8 mouse cellular contexts compared by ENCODE assay signal in the genomic region with DNA sequence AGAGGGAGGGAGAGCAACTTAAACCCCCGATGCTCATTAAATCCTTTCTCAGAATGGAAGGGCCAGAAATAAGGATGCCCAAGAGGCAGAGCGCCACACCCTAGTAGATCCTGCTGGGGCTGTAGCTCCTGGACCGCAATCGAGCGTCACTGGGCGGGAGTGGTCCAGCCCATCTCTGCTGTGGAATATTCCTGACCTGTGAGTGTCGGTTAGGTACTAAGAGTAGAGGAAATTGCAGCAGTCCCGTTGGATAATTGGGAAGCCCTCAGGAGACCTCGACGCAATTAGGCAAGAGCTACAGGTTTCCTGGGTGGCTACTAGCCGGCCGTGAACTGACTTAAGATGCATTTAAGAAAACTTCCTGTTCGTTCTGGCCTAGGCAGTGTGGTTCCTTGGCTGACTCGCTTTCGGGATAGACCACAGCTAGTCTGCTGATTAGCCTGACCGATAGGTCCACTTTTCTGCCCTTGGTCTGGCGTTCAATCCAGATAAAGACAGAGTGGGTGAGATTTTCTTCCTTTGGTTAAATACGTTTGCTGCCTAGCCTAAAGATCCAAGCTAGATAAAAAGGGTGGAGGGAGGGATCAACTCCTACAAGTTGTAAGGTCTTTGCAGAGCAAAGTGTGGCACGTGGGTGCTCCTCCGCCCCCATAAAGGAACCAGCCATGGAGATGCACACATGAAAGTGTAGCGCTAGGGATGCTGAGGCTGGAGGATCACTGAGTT. TPM values are rescaled to one million over a fixed set of nuclear protein-coding genes. Genes with fewer than 3 reads are reported as not detected.
A peak's percentile ranks its signal among the peaks of the same experiment; 100 is the strongest.
DNase-seq lines count a peak whose midpoint lies in the region; ATAC-seq and TF ChIP-seq lines count a peak whose summit lies in the region.

No protein-coding gene starts in this region.

- no peaks in the 10 kb centered on the region for H3K27me3 ChIP-seq in G1E (ENCODE audit: insufficient read depth, low read length)
- H3K27me3 ChIP-seq in forebrain, embryonic 12.5 days, result no peaks in the 10 kb centered on the region
- H3K27me3 ChIP-seq in kidney, adult 2 months (replicated peaks; ENCODE audit: control insufficient read depth, insufficient read depth, low read length), result no peaks in the 10 kb centered on the region

- peak; percentile 54 for DNase-seq in adrenal gland, postnatal 10 days
- DNase-seq in adrenal gland, postnatal 4 days (ENCODE audit: low spot score in 2 of 2), result no peak
- no peak for DNase-seq in G1E (ENCODE audit: low spot score)
- DNase-seq in kidney, adult 2 months, result peak; percentile 56
- DNase-seq in lung, postnatal 36 days, result peak; percentile 37
- DNase-seq in thymus, postnatal 0 days (ENCODE audit: low spot score), result peak; percentile 39
- no peak for DNase-seq in left cerebral cortex, adult 8-10 months (ENCODE audit: low spot score in 2 of 2)

- no peak for TF ChIP-seq POLR2A in kidney, adult 2 months (IDR thresholded peaks at IDR 0.05; ENCODE audit: low read depth, low read length)

- H3K9me3 ChIP-seq in G1E (replicated peaks), result no peaks in the 10 kb centered on the region
- no peaks in the 10 kb centered on the region for H3K9me3 ChIP-seq in forebrain, embryonic 12.5 days

- under 1% methylated on average over 21 of the region's 21 CpGs for WGBS in forebrain, embryonic 12.5 days
- 1% methylated on average over 21 of the region's 21 CpGs for WGBS in kidney, adult 2 months

- no peak for TF ChIP-seq CTCF in G1E (IDR thresholded peaks at IDR 0.05; ENCODE audit: low read depth, low read length)
- no peak for TF ChIP-seq CTCF in kidney, adult 2 months (conservative IDR thresholded peaks at IDR 0.05; ENCODE audit: insufficient read depth, insufficient read length, low read depth, low read length)

- H3K4me3 ChIP-seq in G1E (ENCODE audit: low read depth, low read length), result peak overlapping the region; percentile 99
- peak overlapping the region; percentile 82 for H3K4me3 ChIP-seq in forebrain, embryonic 12.5 days (replicated peaks)
- peak overlapping the region; percentile 95 for H3K4me3 ChIP-seq in kidney, adult 2 months (ENCODE audit: insufficient read depth, low read depth, low read length)

- no peak for ATAC-seq in G1E (ENCODE audit: extremely low read depth, insufficient number of reproducible peaks, low FRiP score, poor library complexity, severe bottlenecking)
- no peak for ATAC-seq in forebrain, embryonic 12.5 days (ENCODE audit: low FRiP score)

- peak overlapping the region; percentile 87 for H3K4me2 ChIP-seq in forebrain, embryonic 12.5 days

- H3K27ac ChIP-seq in forebrain, embryonic 12.5 days, result peak overlapping the region; percentile 99
- H3K27ac ChIP-seq in kidney, adult 2 months (ENCODE audit: insufficient read depth, low read depth, low read length), result peak overlapping the region; percentile 95

- H3K4me1 ChIP-seq in G1E (ENCODE audit: insufficient read depth, low read depth, low read length), result peaks cover 62% of the 10 kb centered on the region
- peaks cover 56% of the 10 kb centered on the region for H3K4me1 ChIP-seq in forebrain, embryonic 12.5 days
- H3K4me1 ChIP-seq in kidney, adult 2 months (ENCODE audit: control insufficient read depth, insufficient read depth, low read length), result peaks cover 25% of the 10 kb centered on the region

- peaks cover 47% of the 10 kb centered on the region for H3K36me3 ChIP-seq in G1E (replicated peaks)
- H3K36me3 ChIP-seq in forebrain, embryonic 12.5 days (replicated peaks), result peaks cover 24% of the 10 kb centered on the region
- no peaks in the 10 kb centered on the region; the same call in 1 of the 2 replicates for H3K36me3 ChIP-seq in kidney, adult 2 months (ENCODE audit: control insufficient read depth, insufficient read depth, low read length)

- H3K9ac ChIP-seq in forebrain, embryonic 12.5 days, result peak overlapping the region; percentile 87

RNA-seq across cellular contexts. Expression of a gene that starts 1.3 kb away (rescaled TPM):
- total RNA-seq in adrenal gland, postnatal 10 days (2021), result 100 to 1,000 TPM; 442 to 474 TPM
- total RNA-seq in adrenal gland, postnatal 4 days (2021), result 100 to 1,000 TPM; 259 to 261 TPM
- 705 and 806 TPM in 2 replicates for total RNA-seq in G1E (2014; fragmentation: Nextera tagmentation)
- total RNA-seq in G1E (2017), result 688 and 864 TPM in 2 replicates
- 1,261 and 1,939 TPM in 2 replicates for polyA plus RNA-seq in G1E (2012)
- polyA plus RNA-seq in forebrain, embryonic 12.5 days (2016; fragmentation: Nextera tagmentation; extraction: Ambion mirVana), result 1,282 and 1,334 TPM in 2 replicates
- 630 and 636 TPM in 2 replicates for polyA plus RNA-seq in kidney, adult 2 months (2012; rRNA removed)
- polyA plus RNA-seq in thymus, postnatal 0 days (2015; fragmentation: Nextera tagmentation; extraction: Ambion mirVana), result 700 and 780 TPM in 2 replicates
- total RNA-seq in left cerebral cortex, adult 8-10 months (2022), result 100 to 1,000 TPM; 450 to 494 (median 470) TPM

RNA-seq across cellular contexts. Expression of a gene that starts 36.7 kb away (rescaled TPM):
- total RNA-seq in adrenal gland, postnatal 10 days (2021), result under 1 TPM; 0.27 to 0.54 TPM
- not detected for total RNA-seq in adrenal gland, postnatal 4 days (2021)
- total RNA-seq in G1E (2014; fragmentation: Nextera tagmentation) (not detected in 2 replicates), G1E (2017) (not detected in 2 replicates)
- not detected in 2 replicates for polyA plus RNA-seq in G1E (2012)
- not detected in 2 replicates for polyA plus RNA-seq in forebrain, embryonic 12.5 days (2016; fragmentation: Nextera tagmentation; extraction: Ambion mirVana)
- polyA plus RNA-seq in kidney, adult 2 months (2012; rRNA removed), result not detected in 2 replicates
- polyA plus RNA-seq in thymus, postnatal 0 days (2015; fragmentation: Nextera tagmentation; extraction: Ambion mirVana), result 0.30 and 0.93 TPM in 2 replicates
- not detected for total RNA-seq in left cerebral cortex, adult 8-10 months (2022)

RNA-seq across cellular contexts. Expression of a gene that starts 43.6 kb away (rescaled TPM):
- total RNA-seq in adrenal gland, postnatal 10 days (2021), result 100 to 1,000 TPM in 1 of 2 experiments, 10 to 100 TPM in 1; 85.3 to 118 TPM
- total RNA-seq in adrenal gland, postnatal 4 days (2021), result 100 to 1,000 TPM; 150 to 160 TPM
- total RNA-seq in G1E (2014; fragmentation: Nextera tagmentation) (154 and 173 TPM in 2 replicates), G1E (2017) (17.4 and 18.6 TPM in 2 replicates)
- 329 and 361 TPM in 2 replicates for polyA plus RNA-seq in G1E (2012)
- polyA plus RNA-seq in forebrain, embryonic 12.5 days (2016; fragmentation: Nextera tagmentation; extraction: Ambion mirVana), result 41.5 and 44.4 TPM in 2 replicates
- polyA plus RNA-seq in kidney, adult 2 months (2012; rRNA removed), result 45.6 and 58.8 TPM in 2 replicates
- polyA plus RNA-seq in thymus, postnatal 0 days (2015; fragmentation: Nextera tagmentation; extraction: Ambion mirVana), result 9.8 and 13.6 TPM in 2 replicates
- 100 to 1,000 TPM in 1 of 4 experiments, 10 to 100 TPM in 3; 86.6 to 105 (median 93.5) TPM for total RNA-seq in left cerebral cortex, adult 8-10 months (2022)

Comparison
In these comparisons a context has a peak if more than half of its experiments do, and no peak if none do; other contexts are left out.
1. DNase-seq: peak in adrenal gland, postnatal 10 days (single experiment), kidney, adult 2 months (single experiment), lung, postnatal 36 days (single experiment) and thymus, postnatal 0 days (single experiment); none in adrenal gland, postnatal 4 days (0 of 2), G1E (single experiment) and left cerebral cortex, adult 8-10 months (0 of 2).
2. Peak in every context shown above with its lines, with median percentiles within 50 percentile points of each other: H3K4me3 ChIP-seq.